Mouse (Mus musculus) lung, postnatal 0 days (tissue): Measurements from ENCODE around the gene Nsun5. TPM values are rescaled to one million over a fixed set of nuclear protein-coding genes. Genes with fewer than 3 reads are reported as not detected.
A peak's percentile ranks its signal among the peaks of the same experiment; 100 is the strongest.

Experiments
- ATAC-seq: fragments of 200-750 bp; cut with Nextera tagmentation; 2 replicates; pipeline ENCODE4 v1.8.0; 2017; ENCODE audit warnings: moderate library complexity
- DNase-seq: peaks from one replicate; pipeline ENCODE4 v3.0.0-alpha.2; 2016; ENCODE audit warnings: low spot score
- H3K27ac ChIP-seq: fragments of 300-500 bp; sonication (generic); 2 replicates; pipeline ENCODE4 v1.5.1; 2014; ENCODE audit warnings: antibody characterized with exemption, mild to moderate bottlenecking, low read length, mixed read lengths
- H3K27me3 ChIP-seq: fragments of 300-500 bp; sonication (generic); replicated peaks from 2 replicates; pipeline ENCODE4 v1.6.1; 2014; ENCODE audit warnings: low read length, mixed read lengths; ENCODE audit not compliant: insufficient read depth
- H3K36me3 ChIP-seq: fragments of 300-500 bp; sonication (generic); 2 replicates; pipeline ENCODE4 v1.6.1; 2014; ENCODE audit warnings: low read length, mixed read lengths; ENCODE audit not compliant: insufficient read depth
- H3K4me1 ChIP-seq: fragments of 300-500 bp; sonication (generic); 2 replicates; pipeline ENCODE4 v1.6.1; 2014; ENCODE audit warnings: antibody characterized with exemption, low read depth, low read length, mixed read lengths; ENCODE audit not compliant: insufficient read depth
- H3K4me2 ChIP-seq: fragments of 300-500 bp; sonication (generic); replicated peaks from 2 replicates; pipeline ENCODE4 v1.6.1; 2014; ENCODE audit warnings: low read depth, mild to moderate bottlenecking, low read length, moderate library complexity, mixed read lengths
- H3K4me3 ChIP-seq: fragments of 300-500 bp; sonication (generic); 2 replicates; pipeline ENCODE4 v1.5.1; 2014; ENCODE audit warnings: low read depth, low read length
- H3K9ac ChIP-seq: fragments of 300-500 bp; sonication (generic); replicated peaks from 2 replicates; pipeline ENCODE4 v1.6.1; 2014; ENCODE audit warnings: low read depth, mild to moderate bottlenecking
- H3K9me3 ChIP-seq: fragments of 300-500 bp; sonication (generic); 2 replicates; pipeline ENCODE4 v1.6.1; 2016; ENCODE audit warnings: low read length, mixed read lengths
- CTCF ChIP-seq: IDR thresholded peaks from 2 replicates; pipeline ENCODE4 v1.5.1; 2016; ENCODE audit warnings: antibody characterized with exemption, mild to moderate bottlenecking
- EP300 ChIP-seq: IDR thresholded peaks from 2 replicates; pipeline ENCODE4 v1.6.1; 2016; ENCODE audit warnings: antibody characterized with exemption, mild to moderate bottlenecking, control low read depth
- WGBS: fragments of 180-500 bp; shearing (Covaris S2); extraction: QIAGEN DNeasy Blood & Tissue Kit; methylation state at CpG from one replicate; pipeline ENCODE4 v1.1.7; 2014; 5-methylcytosine and 5-hydroxymethylcytosine counted together
- polyA plus RNA-seq: library from polyadenylated mRNA; unstranded; fragments of >200 nt; fragmentation: Nextera tagmentation; extraction: Ambion mirVana; gene quantifications from 2 replicates; pipeline ENCODE4 v1.2.1, GENCODE M21; 2015

The Nsun5 gene
- polyA plus RNA-seq, 1 experiment from 2014 or later, result 13.5 TPM

- no peak overlapping the region for H3K27ac ChIP-seq
- DNase-seq, result peak; percentile 17
These were observed 32.2 kb upstream of the Nsun5 start for GRCm38 (mm10) chr5:135337575-135337974.

GRCm38 (mm10) chr5:135345989-135346388 lies 23.8 kb upstream of the Nsun5 start:
- Histone ChIP-seq H3K4me3 (no peak overlapping the region), H3K4me2 (no peak overlapping the region), H3K27ac (no peak overlapping the region), H3K4me1 (no peaks in the 10 kb centered on the region), H3K9me3 (no peaks in the 10 kb centered on the region), H3K27me3 (no peaks in the 10 kb centered on the region), H3K9ac (no peak overlapping the region), H3K36me3 (no peaks in the 10 kb centered on the region)
- ATAC-seq, result no peak
- TF ChIP-seq EP300, result no peak
- no peak for TF ChIP-seq CTCF
- 65% methylated on average over 7 of the region's 7 CpGs for WGBS
- DNase-seq, result no peak

More at GRCm38 (mm10) chr5:135337575-135337974, 32.2 kb upstream of the Nsun5 start:
- H3K4me1 ChIP-seq, result no peaks in the 10 kb centered on the region
- WGBS, result 23% methylated on average over 3 of the region's 3 CpGs
- no peak overlapping the region for H3K4me3 ChIP-seq
- H3K9ac ChIP-seq, result no peak overlapping the region
- no peak for ATAC-seq
- H3K36me3 ChIP-seq, result no peaks in the 10 kb centered on the region
- H3K27me3 ChIP-seq, result no peaks in the 10 kb centered on the region
- H3K9me3 ChIP-seq, result no peaks in the 10 kb centered on the region
- H3K4me2 ChIP-seq, result no peak overlapping the region
- TF ChIP-seq EP300 (no peak), CTCF (peak; percentile 45)

- H3K4me3 ChIP-seq, result no peak overlapping the region
- H3K9ac ChIP-seq, result no peak overlapping the region
- H3K9me3 ChIP-seq, result no peaks in the 10 kb centered on the region
- H3K4me2 ChIP-seq, result no peak overlapping the region
- no peak for ATAC-seq
- DNase-seq, result no peak
- TF ChIP-seq CTCF (peak; percentile 45), EP300 (no peak)
- no peaks in the 10 kb centered on the region for H3K36me3 ChIP-seq
- no peak overlapping the region for H3K27ac ChIP-seq
- H3K4me1 ChIP-seq, result no peaks in the 10 kb centered on the region
- 26% methylated on average over 1 of the region's 1 CpGs for WGBS
- no peaks in the 10 kb centered on the region for H3K27me3 ChIP-seq
These were observed 23.3 kb upstream of the Nsun5 start for GRCm38 (mm10) chr5:135346430-135346829.

- Histone ChIP-seq H3K9ac (no peak overlapping the region), H3K36me3 (no peaks in the 10 kb centered on the region), H3K4me2 (no peak overlapping the region), H3K9me3 (no peaks in the 10 kb centered on the region), H3K27ac (no peak overlapping the region), H3K4me1 (no peaks in the 10 kb centered on the region), H3K4me3 (no peak overlapping the region), H3K27me3 (no peaks in the 10 kb centered on the region)
- ATAC-seq (no peak), DNase-seq (no peak)
- WGBS, result 65% methylated on average over 4 of the region's 4 CpGs
- TF ChIP-seq CTCF, result no peak
- TF ChIP-seq EP300, result no peak
These were observed 22.2 kb upstream of the Nsun5 start for GRCm38 (mm10) chr5:135347511-135348011.

- H3K4me2 ChIP-seq, result no peak within 1 kb of the TSS
- no peak for DNase-seq
- H3K27ac ChIP-seq, result no peak within 1 kb of the TSS
- no peaks in the 10 kb centered on the region for H3K9me3 ChIP-seq
- no peaks in the 10 kb centered on the region for H3K4me1 ChIP-seq
- no peak for ATAC-seq
- no peak within 1 kb of the TSS for H3K4me3 ChIP-seq
- no peaks in the 10 kb centered on the region for H3K27me3 ChIP-seq
- TF ChIP-seq EP300 (no peak), CTCF (no peak)
- 91% methylated on average over 35 of the region's 35 CpGs for WGBS
- H3K9ac ChIP-seq, result no peak within 1 kb of the TSS
- H3K36me3 ChIP-seq, result no peaks in the 10 kb centered on the region
These were observed 19.9 kb upstream of the Nsun5 start, which contains the start of gene Fkbp6 for GRCm38 (mm10) chr5:135349862-135350261. TSS of gene Fkbp6 (minus strand) at chr5:135350044.

- Histone ChIP-seq H3K27ac (no peak overlapping the region), H3K36me3 (no peaks in the 10 kb centered on the region), H3K4me2 (no peak overlapping the region), H3K9ac (no peak overlapping the region), H3K9me3 (no peaks in the 10 kb centered on the region), H3K27me3 (no peaks in the 10 kb centered on the region), H3K4me3 (no peak overlapping the region), H3K4me1 (no peaks in the 10 kb centered on the region)
- 77% methylated on average over 13 of the region's 13 CpGs for WGBS
- DNase-seq (no peak), ATAC-seq (no peak)
- no peak for TF ChIP-seq CTCF
- TF ChIP-seq EP300, result no peak
These were observed 18.1 kb upstream of the Nsun5 start for GRCm38 (mm10) chr5:135351606-135352005.

- DNase-seq (no peak), ATAC-seq (no peak)
- H3K36me3 ChIP-seq, result no peaks in the 10 kb centered on the region
- H3K9ac ChIP-seq, result no peak within 1 kb of the TSS
- TF ChIP-seq EP300 (no peak), CTCF (no peak)
- no peak within 1 kb of the TSS for H3K4me3 ChIP-seq
- WGBS, result 41% methylated on average over 9 of the region's 9 CpGs
- H3K27ac ChIP-seq, result no peak within 1 kb of the TSS
- H3K27me3 ChIP-seq, result no peaks in the 10 kb centered on the region
- H3K4me1 ChIP-seq, result no peaks in the 10 kb centered on the region
- H3K4me2 ChIP-seq, result no peak within 1 kb of the TSS
- no peaks in the 10 kb centered on the region for H3K9me3 ChIP-seq
These were observed 16.8 kb upstream of the Nsun5 start, which contains the start of gene Trim50 for GRCm38 (mm10) chr5:135352995-135353394. TSS of gene Trim50 (plus strand) at chr5:135353295.
